Mouse (Mus musculus): ENCODE results near the gene Ncstn. TPM values are rescaled to one million over a fixed set of nuclear protein-coding genes. Genes with fewer than 3 reads are reported as not detected.

Ncstn gene
- polyA plus RNA-seq, 1 experiment from 2014 or later, result 118 TPM

DNA sequence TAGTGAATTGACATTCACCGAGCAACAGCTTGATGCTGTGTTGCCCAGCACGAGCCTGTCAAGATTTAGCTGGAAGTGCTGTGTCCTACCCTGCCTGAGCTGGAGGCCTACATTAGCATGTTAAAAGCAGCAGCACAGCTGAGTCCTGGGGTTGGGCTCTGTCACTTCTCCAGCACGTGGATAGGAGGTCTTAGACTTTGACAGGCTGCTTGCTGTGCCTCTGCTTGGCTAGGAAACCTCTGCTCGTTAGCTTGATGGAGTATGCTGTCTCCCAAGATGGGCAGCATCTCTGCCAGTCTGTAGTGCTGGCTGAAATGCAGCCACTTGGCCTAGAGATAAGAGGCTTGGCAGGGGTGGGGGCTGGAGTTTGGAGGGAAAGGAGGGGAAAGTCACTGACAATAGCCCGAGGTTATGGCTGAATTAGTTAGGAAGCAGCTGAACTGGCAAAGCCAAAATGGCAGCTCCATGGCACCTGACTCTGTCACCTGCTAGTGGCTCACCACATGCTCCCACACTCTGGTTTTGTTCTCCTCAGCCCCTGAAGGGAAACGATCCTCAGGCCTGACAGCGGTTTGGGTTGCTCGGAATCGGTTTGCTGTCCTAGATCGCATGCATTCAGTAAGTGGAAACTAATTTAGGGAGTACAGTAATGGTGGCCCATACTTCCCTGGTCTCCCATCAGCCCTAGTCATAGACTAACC is 25.3 kb upstream of the Ncstn start:
- Histone ChIP-seq H3K9me3 (no peaks in the 10 kb centered on the region), H3K4me3 (no peak overlapping the region), H3K4me1 (replicated peaks) (no peaks in the 10 kb centered on the region), H3K27ac (no peak overlapping the region), H3K27me3 (no peaks in the 10 kb centered on the region), H3K4me2 (no peak overlapping the region), H3K9ac (no peak overlapping the region), H3K36me3 (peaks cover 97% of the 10 kb centered on the region)
- ATAC-seq (ENCODE audit: low FRiP score), result peak; percentile 82; the same call in 1 of the 2 replicates
- WGBS, result 60% methylated on average over 10 of the region's 10 CpGs

DNA sequence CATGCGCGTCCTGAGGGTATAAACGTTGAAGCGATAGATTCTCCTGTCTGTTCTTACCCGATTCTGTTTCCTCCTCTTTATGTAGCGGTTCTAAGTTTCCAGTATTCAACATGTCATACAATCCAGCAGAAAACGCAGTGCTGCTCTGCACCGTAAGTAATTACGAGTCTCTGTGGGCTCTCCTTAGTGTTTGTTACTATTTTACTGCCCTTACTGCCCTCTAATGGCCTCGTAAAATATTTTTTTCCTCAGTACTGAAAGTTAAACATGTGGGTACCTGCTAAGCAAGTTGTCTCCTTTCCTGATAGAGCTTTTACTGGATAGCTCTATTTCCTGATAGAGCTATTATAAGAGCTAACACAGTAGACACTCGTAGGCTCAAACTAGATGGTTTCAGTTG is 22.5 kb upstream of the Ncstn start:
- no peak for ATAC-seq (ENCODE audit: low FRiP score)
- H3K27ac ChIP-seq, result no peak overlapping the region
- WGBS, result 81% methylated on average over 11 of the region's 11 CpGs
- no peaks in the 10 kb centered on the region for H3K27me3 ChIP-seq
- H3K9ac ChIP-seq, result no peak overlapping the region
- H3K4me2 ChIP-seq, result no peak overlapping the region
- H3K9me3 ChIP-seq, result no peaks in the 10 kb centered on the region
- no peaks in the 10 kb centered on the region for H3K4me1 ChIP-seq (replicated peaks)
- no peak overlapping the region for H3K4me3 ChIP-seq
- H3K36me3 ChIP-seq, result peaks cover 93% of the 10 kb centered on the region

DNA sequence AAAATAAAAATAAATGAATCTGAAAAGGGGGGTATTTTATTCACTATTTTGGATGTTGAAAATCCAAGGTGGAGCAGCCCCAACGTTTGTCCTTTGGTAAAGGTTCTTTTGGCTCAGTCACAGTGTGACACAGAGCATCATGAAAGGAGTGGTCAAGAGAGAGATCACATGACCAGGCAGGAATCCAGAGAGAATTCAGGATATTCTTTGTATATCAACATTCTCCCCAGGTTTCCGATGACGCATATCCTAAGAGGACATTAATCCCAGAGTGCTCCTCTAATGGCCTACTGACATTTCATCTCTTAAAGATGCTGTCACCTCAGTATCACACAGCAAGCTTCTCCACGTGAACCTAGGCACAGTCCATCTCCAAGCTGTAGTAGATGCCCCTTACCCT is 21.0 kb upstream of the Ncstn start:
- no peak overlapping the region for H3K9ac ChIP-seq
- H3K4me1 ChIP-seq (replicated peaks), result no peaks in the 10 kb centered on the region
- peaks cover 88% of the 10 kb centered on the region for H3K36me3 ChIP-seq
- 88% methylated on average over 4 of the region's 4 CpGs for WGBS
- no peak overlapping the region for H3K4me2 ChIP-seq
- no peak overlapping the region for H3K4me3 ChIP-seq
- H3K27ac ChIP-seq, result no peak overlapping the region
- no peaks in the 10 kb centered on the region for H3K9me3 ChIP-seq
- no peak for ATAC-seq (ENCODE audit: low FRiP score)
- H3K27me3 ChIP-seq, result no peaks in the 10 kb centered on the region

DNA sequence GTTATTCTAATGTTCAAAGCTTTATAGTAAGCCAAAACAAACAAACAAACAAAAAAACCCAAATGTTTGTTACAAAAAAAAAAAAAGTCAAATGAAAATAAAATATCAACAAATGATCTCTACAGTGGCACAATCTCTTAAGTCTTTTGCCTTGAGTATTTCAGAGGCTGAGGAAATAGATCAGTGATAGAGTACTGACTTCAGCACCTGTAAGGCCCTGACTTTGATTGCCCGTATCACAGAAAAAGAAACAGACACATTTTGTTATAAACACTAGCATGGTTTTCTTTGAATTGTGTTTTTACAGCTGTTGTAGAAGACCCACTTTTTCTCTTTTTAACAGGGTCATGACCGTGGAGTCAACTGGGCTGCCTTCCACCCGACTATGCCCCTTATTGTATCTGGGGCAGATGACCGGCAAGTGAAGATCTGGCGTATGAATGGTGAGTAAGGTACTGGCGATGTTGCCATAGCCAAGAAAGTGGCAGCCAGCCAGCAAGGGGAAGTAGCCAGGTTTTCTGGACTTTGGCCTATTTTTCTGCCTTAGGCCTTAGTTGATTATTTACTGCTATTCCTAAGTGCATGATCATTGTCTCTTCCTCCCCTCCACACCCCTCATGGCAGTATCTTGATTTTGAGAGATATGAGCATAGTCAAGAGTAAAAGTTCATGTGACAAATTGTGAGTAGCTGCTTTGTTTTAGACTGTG is 16.9 kb upstream of the Ncstn start:
- WGBS, result 81% methylated on average over 6 of the region's 6 CpGs
- H3K27ac ChIP-seq, result no peak overlapping the region

DNA sequence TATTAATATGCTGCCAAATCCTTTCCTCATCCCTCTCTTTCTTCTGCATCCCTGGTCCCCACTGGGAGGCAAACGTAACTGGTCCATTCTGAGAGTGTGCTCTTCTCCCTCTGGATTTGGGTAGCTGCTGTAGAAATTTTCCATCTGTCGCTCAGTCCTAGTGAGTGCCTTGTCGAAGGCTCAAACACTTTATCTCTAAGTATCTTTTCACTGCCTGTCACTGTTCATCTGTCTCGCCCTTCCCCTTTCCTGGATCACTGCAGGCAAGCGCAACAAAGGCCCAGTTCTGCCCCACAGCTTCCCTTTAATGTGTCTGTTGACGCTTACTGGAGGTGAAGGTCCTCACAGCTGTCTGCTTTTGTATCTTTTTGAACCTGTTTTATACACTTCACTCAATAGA is 12.6 kb upstream of the Ncstn start:
- ATAC-seq (ENCODE audit: low FRiP score), result no peak
- Histone ChIP-seq H3K36me3 (peaks cover 70% of the 10 kb centered on the region), H3K4me1 (replicated peaks) (no peaks in the 10 kb centered on the region; the same call in 1 of the 2 replicates), H3K9me3 (no peaks in the 10 kb centered on the region), H3K9ac (no peak overlapping the region; the same call in 1 of the 2 replicates), H3K27me3 (no peaks in the 10 kb centered on the region), H3K4me3 (no peak overlapping the region), H3K27ac (no peak overlapping the region), H3K4me2 (no peak overlapping the region)
- WGBS, result 33% methylated on average over 6 of the region's 6 CpGs

More for the DNA sequence above, 16.9 kb upstream of the Ncstn start:
- Histone ChIP-seq H3K36me3 (peaks cover 75% of the 10 kb centered on the region), H3K4me2 (no peak overlapping the region), H3K27me3 (no peaks in the 10 kb centered on the region), H3K9me3 (no peaks in the 10 kb centered on the region), H3K4me1 (replicated peaks) (no peaks in the 10 kb centered on the region; the same call in 1 of the 2 replicates), H3K4me3 (no peak overlapping the region), H3K9ac (no peak overlapping the region)
- ATAC-seq (ENCODE audit: low FRiP score), result no peak

DNA sequence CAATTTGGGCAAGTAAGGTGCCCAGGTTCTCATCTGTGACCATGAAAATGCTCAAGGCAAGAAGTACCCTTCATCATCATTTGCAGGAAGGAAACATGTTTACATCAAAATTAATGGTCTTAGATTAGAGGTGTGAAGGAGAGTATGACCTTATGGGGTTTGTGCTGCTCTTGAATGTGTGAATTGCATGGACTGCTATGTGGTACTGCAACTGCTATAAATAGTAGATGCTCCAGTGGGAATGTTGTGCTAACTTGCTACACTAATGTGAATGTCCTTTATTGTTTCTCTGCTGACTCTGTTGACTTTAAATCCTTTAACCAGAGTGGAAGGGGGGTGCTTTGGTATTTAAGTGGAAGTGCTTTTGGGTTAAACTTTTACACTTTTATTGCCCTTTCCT is 11.7 kb upstream of the Ncstn start:
- H3K27me3 ChIP-seq, result no peaks in the 10 kb centered on the region
- peaks cover 73% of the 10 kb centered on the region for H3K36me3 ChIP-seq
- no peak overlapping the region for H3K4me2 ChIP-seq
- no peak for ATAC-seq (ENCODE audit: low FRiP score)
- H3K4me3 ChIP-seq, result no peak overlapping the region
- H3K4me1 ChIP-seq (replicated peaks), result no peaks in the 10 kb centered on the region; the same call in 1 of the 2 replicates
- H3K9me3 ChIP-seq, result no peaks in the 10 kb centered on the region
- no peak overlapping the region for H3K9ac ChIP-seq
- no peak overlapping the region for H3K27ac ChIP-seq

DNA sequence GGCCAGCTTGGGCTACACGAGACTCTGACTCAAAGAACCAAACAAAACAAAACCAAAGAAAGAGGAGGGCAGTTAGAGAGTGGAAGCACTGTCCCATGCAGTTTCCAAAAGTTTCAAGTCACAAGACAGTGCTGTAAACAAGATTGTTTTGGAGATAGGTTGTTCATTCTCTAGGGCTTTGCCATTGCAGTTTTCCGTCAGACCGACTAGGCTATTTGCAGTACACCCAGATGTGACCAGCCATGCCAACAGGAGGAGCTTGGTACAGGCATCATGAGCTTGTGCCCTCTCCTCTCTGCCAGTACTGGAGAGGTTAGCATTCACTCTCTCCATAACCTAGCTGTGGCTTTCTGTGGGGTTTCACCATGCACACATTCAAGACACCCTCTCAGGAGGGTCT is 10.9 kb upstream of the Ncstn start:
- Histone ChIP-seq H3K36me3 (peaks cover 77% of the 10 kb centered on the region), H3K4me3 (no peak overlapping the region), H3K9ac (no peak overlapping the region), H3K4me1 (replicated peaks) (no peaks in the 10 kb centered on the region; the same call in 1 of the 2 replicates), H3K4me2 (no peak overlapping the region), H3K27me3 (no peaks in the 10 kb centered on the region), H3K9me3 (no peaks in the 10 kb centered on the region), H3K27ac (no peak overlapping the region)
- ATAC-seq (ENCODE audit: low FRiP score), result no peak
- WGBS, result 59% methylated on average over 3 of the region's 3 CpGs

DNA sequence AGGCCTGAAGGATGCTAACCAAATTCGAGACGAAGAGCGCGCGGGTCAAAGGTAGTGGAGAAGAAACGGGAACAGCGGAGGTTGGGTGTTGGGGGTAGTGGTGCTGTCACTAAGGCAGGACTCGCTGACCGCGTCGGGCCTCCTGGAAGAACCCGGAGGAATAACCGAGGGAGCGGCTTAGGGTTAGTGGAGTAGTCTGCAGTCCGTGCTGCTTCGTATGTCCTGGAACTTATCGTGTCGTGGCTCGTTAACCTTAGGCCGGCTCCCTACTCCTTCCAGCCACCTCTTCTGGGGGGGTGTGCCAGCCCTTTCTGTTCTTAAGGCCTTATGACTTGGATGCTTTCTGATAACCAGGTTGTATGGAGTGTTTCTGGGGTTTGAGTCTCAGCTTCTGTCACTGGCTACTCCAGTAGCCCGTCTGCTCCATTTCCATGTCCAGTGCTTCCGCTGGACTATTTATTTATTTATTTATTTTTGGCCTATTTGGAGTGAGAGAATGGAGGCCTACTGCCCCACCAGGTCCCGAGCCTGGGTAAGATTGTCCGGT is 377 bp upstream of the Ncstn start:
- Histone ChIP-seq H3K4me2 (peak overlapping the region; percentile 77), H3K36me3 (peaks cover 22% of the 10 kb centered on the region), H3K9ac (peak overlapping the region; percentile 94), H3K4me1 (replicated peaks) (peaks cover 28% of the 10 kb centered on the region), H3K9me3 (no peaks in the 10 kb centered on the region), H3K4me3 (peak overlapping the region; percentile 92), H3K27ac (peak overlapping the region; percentile 92), H3K27me3 (no peaks in the 10 kb centered on the region)
- peak; percentile 85; the same call in 1 of the 2 replicates for ATAC-seq (ENCODE audit: low FRiP score)
- WGBS, result 3% methylated on average over 24 of the region's 24 CpGs

DNA sequence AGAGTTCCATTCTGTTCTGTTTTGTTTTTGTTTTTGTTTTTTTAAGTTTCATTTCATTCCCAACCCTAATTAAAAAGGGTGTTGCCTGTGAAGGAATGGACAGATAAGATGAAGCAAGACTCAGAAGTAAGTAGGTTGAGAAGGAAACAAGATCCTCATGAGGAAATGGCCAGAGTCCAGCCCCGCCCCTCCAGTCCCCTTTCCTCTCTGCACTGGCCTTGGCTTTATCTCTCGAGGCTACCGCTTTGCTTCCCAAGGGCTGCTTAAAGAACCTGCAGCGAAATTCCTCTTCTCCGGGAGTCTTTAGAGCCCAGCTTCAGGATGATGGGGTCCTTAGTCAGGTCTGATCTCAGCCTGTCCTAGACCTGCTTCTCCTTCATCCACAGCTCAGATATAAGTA is 4.6 kb downstream of the Ncstn start:
- Histone ChIP-seq H3K27ac (no peak overlapping the region), H3K9me3 (no peaks in the 10 kb centered on the region), H3K4me3 (no peak overlapping the region), H3K9ac (0 out of 2 replicates have a peak overlapping the region, but pooled peaks have one; percentile 19), H3K36me3 (peaks cover 68% of the 10 kb centered on the region), H3K27me3 (no peaks in the 10 kb centered on the region), H3K4me2 (no peak overlapping the region), H3K4me1 (replicated peaks) (peaks cover 12% of the 10 kb centered on the region)
- ATAC-seq (ENCODE audit: low FRiP score), result no peak
- WGBS, result 86% methylated on average over 5 of the region's 5 CpGs

DNA sequence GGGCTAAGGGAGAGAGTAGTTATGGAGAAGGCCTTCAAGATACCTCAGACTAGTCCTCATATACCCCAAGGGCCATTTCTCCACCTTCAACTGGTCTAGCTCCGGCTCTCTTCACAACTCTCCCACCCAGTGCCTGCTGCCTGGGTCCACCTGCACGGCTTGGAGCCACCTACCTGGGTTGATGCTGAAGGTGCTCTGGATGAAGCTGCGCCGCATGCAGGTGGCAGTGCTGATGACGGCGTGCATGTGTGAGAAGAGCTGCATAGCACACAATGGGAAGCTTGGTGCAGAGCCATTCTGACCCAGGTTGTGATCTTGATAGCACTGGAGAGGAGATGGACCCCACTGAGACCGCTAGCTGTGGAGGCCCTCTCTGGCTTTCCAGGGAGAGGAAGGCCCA is 10.0 kb downstream of the Ncstn start:
- no peak for ATAC-seq (ENCODE audit: low FRiP score)
- H3K27me3 ChIP-seq, result no peaks in the 10 kb centered on the region
- no peaks in the 10 kb centered on the region for H3K9me3 ChIP-seq
- no peak overlapping the region for H3K9ac ChIP-seq
- no peak overlapping the region for H3K27ac ChIP-seq
- 97% methylated on average over 7 of the region's 7 CpGs for WGBS
- no peak overlapping the region for H3K4me3 ChIP-seq
- H3K4me2 ChIP-seq, result no peak overlapping the region
- no peaks in the 10 kb centered on the region for H3K4me1 ChIP-seq (replicated peaks)
- H3K36me3 ChIP-seq, result peaks cover 97% of the 10 kb centered on the region

DNA sequence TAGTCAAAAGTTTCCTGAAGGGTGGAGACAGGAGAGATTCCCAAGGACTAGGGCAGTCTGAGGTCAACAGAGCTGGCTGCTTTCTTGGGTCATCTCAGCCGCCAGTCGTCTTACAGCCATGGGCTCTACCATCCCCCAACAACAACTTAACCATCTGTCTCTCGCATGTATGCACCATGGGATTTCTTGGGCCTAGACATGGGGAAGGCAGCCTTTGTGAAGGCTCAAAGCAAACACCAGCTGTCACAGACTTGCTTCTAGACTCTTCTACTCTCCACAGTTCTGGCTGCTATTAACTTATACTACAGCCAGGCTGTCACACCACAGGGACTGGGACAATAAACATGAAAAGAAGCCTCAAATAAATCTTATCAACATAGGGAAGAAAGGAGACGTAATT is 11.0 kb downstream of the Ncstn start:
- Histone ChIP-seq H3K27me3 (no peaks in the 10 kb centered on the region), H3K4me2 (no peak overlapping the region), H3K4me1 (replicated peaks) (no peaks in the 10 kb centered on the region), H3K27ac (no peak overlapping the region), H3K9me3 (no peaks in the 10 kb centered on the region), H3K9ac (no peak overlapping the region), H3K4me3 (no peak overlapping the region), H3K36me3 (peaks cover 100% of the 10 kb centered on the region)
- no peak for ATAC-seq (ENCODE audit: low FRiP score)
- 56% methylated on average over 4 of the region's 4 CpGs for WGBS

DNA sequence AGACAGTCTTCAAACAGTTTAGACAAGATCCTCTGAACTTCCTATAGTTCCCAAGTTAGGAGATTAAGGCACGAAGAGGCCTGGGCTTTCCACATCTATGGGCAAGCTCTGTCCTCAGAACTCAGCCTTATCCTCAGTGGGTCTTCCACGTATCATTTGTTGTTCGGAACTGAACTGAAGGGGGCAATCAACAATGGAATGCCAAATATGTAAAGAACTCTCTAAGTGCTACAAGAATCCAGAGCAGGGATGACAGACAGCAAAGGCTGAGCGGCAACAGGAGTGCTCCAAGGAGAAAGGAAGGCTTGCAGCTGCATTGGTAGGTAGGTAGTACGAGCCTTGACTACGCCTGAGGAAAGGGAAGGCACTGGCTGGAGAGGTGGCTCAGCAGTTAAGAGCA is 12.4 kb downstream of the Ncstn start:
- H3K4me1 ChIP-seq (replicated peaks), result peaks cover 3% of the 10 kb centered on the region
- H3K4me2 ChIP-seq, result no peak overlapping the region
- H3K27ac ChIP-seq, result no peak overlapping the region
- H3K4me3 ChIP-seq, result no peak overlapping the region
- H3K9ac ChIP-seq, result no peak overlapping the region
- WGBS, result 90% methylated on average over 6 of the region's 6 CpGs
- no peaks in the 10 kb centered on the region for H3K27me3 ChIP-seq
- no peak for ATAC-seq (ENCODE audit: low FRiP score)
- H3K36me3 ChIP-seq, result peaks cover 100% of the 10 kb centered on the region
- H3K9me3 ChIP-seq, result no peaks in the 10 kb centered on the region

All from hindbrain, embryonic 13.5 days (tissue).